Mouse (Mus musculus): ENCODE results near the gene Cyp2r1. TPM values are rescaled to one million over a fixed set of nuclear protein-coding genes. Genes with fewer than 3 reads are reported as not detected.

Gene Cyp2r1
- polyA plus RNA-seq (2012; rRNA removed): 0.94 and 0.95 TPM in 2 replicates

GRCm38 (mm10) chr7:114562531-114563241, at the start of gene Cyp2r1:
TSS of gene Cyp2r1 (minus strand) at chr7:114562972.

Other genes starting within 250 kb of the Cyp2r1 start
- 9.2 and 10.3 TPM in 2 replicates for gene Pde3b, start 147.7 kb downstream of the Cyp2r1 start, polyA plus RNA-seq (2012; rRNA removed)
- gene Calca, start 73.4 kb upstream of the Cyp2r1 start, polyA plus RNA-seq (2012; rRNA removed): 0.12 and 0.19 TPM in 2 replicates
- not detected in 2 replicates for gene Calcb, start 155.7 kb upstream of the Cyp2r1 start, polyA plus RNA-seq (2012; rRNA removed)
- gene Insc, start 180.7 kb upstream of the Cyp2r1 start, polyA plus RNA-seq (2012; rRNA removed): 14.5 and 18.0 TPM in 2 replicates